Mouse (Mus musculus) midbrain, postnatal 0 days (tissue): ENCODE measurements around the gene Fmo9. TPM values are rescaled to one million over a fixed set of nuclear protein-coding genes. Genes with fewer than 3 reads are reported as not detected.

Experiments
- ATAC-seq: fragments of 200-750 bp; cut with Nextera tagmentation; 2 replicates; pipeline ENCODE4 v1.8.0; 2017; ENCODE audit warnings: moderate number of reproducible peaks, mild to moderate bottlenecking, moderate TSS enrichment, moderate library complexity; ENCODE audit not compliant: low FRiP score
- DNase-seq: peaks from one replicate; pipeline ENCODE4 v3.0.0-alpha.2; 2015; ENCODE audit warnings: low spot score
- H3K27ac ChIP-seq: fragments of 300-500 bp; sonication (generic); 2 replicates; pipeline ENCODE4 v1.5.1; 2014; ENCODE audit warnings: low read depth, mild to moderate bottlenecking, low read length, mixed read lengths
- H3K27me3 ChIP-seq: fragments of 300-500 bp; sonication (generic); 2 replicates; pipeline ENCODE4 v1.6.1; 2014; ENCODE audit warnings: low read length, control low read depth, mixed read lengths; ENCODE audit not compliant: insufficient read depth
- H3K36me3 ChIP-seq: fragments of 300-500 bp; sonication (generic); 2 replicates; pipeline ENCODE4 v1.6.1; 2014; ENCODE audit warnings: low read length, control low read depth, mixed read lengths; ENCODE audit not compliant: insufficient read depth
- H3K4me1 ChIP-seq: fragments of 300-500 bp; sonication (generic); 2 replicates; pipeline ENCODE4 v1.6.1; 2014; ENCODE audit warnings: mild to moderate bottlenecking, control low read depth, antibody characterized with exemption, low read length, mixed read lengths; ENCODE audit not compliant: insufficient read depth
- H3K4me2 ChIP-seq: fragments of 300-500 bp; sonication (generic); 2 replicates; pipeline ENCODE4 v1.6.1; 2014; ENCODE audit warnings: low read depth, mild to moderate bottlenecking, low read length, mixed read lengths; ENCODE audit not compliant: poor library complexity, severe bottlenecking
- H3K4me3 ChIP-seq: fragments of 300-500 bp; sonication (generic); 2 replicates; pipeline ENCODE4 v1.5.1; 2014; ENCODE audit warnings: low read depth, mild to moderate bottlenecking, low read length, moderate library complexity
- H3K9ac ChIP-seq: fragments of 300-500 bp; sonication (generic); replicated peaks from 2 replicates; pipeline ENCODE4 v1.6.1; 2014; ENCODE audit warnings: mild to moderate bottlenecking, low read length, moderate library complexity, mixed read lengths; ENCODE audit not compliant: poor library complexity, severe bottlenecking
- H3K9me3 ChIP-seq: fragments of 300-500 bp; sonication (generic); 2 replicates; pipeline ENCODE4 v1.6.1; 2016; ENCODE audit warnings: low read length, control low read depth
- CTCF ChIP-seq: IDR thresholded peaks from 2 replicates; pipeline ENCODE4 v1.5.1; 2016; ENCODE audit warnings: antibody characterized with exemption, mild to moderate bottlenecking
- WGBS: fragments of 180-500 bp; shearing (Covaris S2); extraction: QIAGEN DNeasy Blood & Tissue Kit; methylation state at CpG from one replicate; pipeline ENCODE4 v1.1.7; 2014; 5-methylcytosine and 5-hydroxymethylcytosine counted together
- microRNA-seq: library from miRNA; unstranded; fragments of <30 nt; microRNA quantifications from one replicate; pipeline ENCODE4, GENCODE M21; 2016; ENCODE audit warnings: borderline number of aligned reads
- polyA plus RNA-seq: library from polyadenylated mRNA; unstranded; fragments of >200 nt; fragmentation: Nextera tagmentation; extraction: Ambion mirVana; gene quantifications from 2 replicates; pipeline ENCODE4 v1.2.1, GENCODE M21; 2015
- total RNA-seq: library from RNA; depleted of rRNA; stranded (reverse); fragments of >200 nt; gene quantifications from 2 replicates; pipeline ENCODE4 v1.2.3, GENCODE M21; 2014; rRNA removed

Gene Fmo9
- total and polyA plus RNA-seq, 2 experiments from 2014 or later, result not detected

DNA sequence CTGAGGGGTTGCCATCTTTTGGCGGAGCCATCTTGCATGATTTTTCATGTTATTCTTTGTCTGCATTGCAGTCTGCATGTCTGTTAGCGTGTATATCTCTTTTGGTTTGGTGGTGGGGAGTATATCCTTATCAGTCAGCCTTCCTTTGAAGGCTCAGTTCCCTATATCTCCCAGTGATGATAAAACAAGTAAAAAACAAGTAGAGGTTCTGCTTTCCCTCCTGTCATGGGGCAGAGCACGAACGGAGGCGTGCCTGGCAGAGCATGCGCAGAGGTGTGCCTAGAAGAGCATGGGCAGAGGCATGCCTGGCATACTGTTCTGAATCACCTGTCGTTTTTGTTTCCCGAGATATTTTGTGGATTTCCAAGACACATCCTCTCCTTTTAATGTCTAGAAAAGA lies 20.8 kb downstream of the Fmo9 start:
- Histone ChIP-seq H3K36me3 (no peaks in the 10 kb centered on the region), H3K27me3 (no peaks in the 10 kb centered on the region), H3K4me1 (no peaks in the 10 kb centered on the region), H3K4me3 (no peak overlapping the region), H3K9me3 (no peaks in the 10 kb centered on the region), H3K9ac (no peak overlapping the region), H3K27ac (no peak overlapping the region), H3K4me2 (no peak overlapping the region)
- no peak for ATAC-seq
- no peak for DNase-seq
- WGBS, result 91% methylated on average over 8 of the region's 8 CpGs
- no peak for TF ChIP-seq CTCF

- 94% methylated on average over 2 of the region's 2 CpGs for WGBS
- no peaks in the 10 kb centered on the region for H3K27me3 ChIP-seq
- DNase-seq (no peak), ATAC-seq (no peak)
- no peaks in the 10 kb centered on the region for H3K4me1 ChIP-seq
- no peak within 1 kb of the TSS for H3K4me3 ChIP-seq
- no peak within 1 kb of the TSS for H3K4me2 ChIP-seq
- no peaks in the 10 kb centered on the region for H3K36me3 ChIP-seq
- no peak for TF ChIP-seq CTCF
- H3K9me3 ChIP-seq, result no peaks in the 10 kb centered on the region
- H3K27ac ChIP-seq, result no peak within 1 kb of the TSS
- no peak within 1 kb of the TSS for H3K9ac ChIP-seq
Measured at GRCm38 (mm10) chr1:166647593-166647992, 34.1 kb downstream of the Fmo9 start, which contains the start of gene Gm4847. Gene Gm4847 (minus strand): TSS chr1:166647693.

Small RNAs within 50 kb of the gene (microRNA-seq; reads per million reads assigned to microRNA genes)
- not detected for gene Gm22992

Other genes starting within 250 kb of the Fmo9 start
- not detected in 2 replicates for gene Gm4846, start 184.3 kb downstream of the Fmo9 start, total RNA-seq
- not detected in 2 replicates for gene Gm4846, start 184.3 kb downstream of the Fmo9 start, polyA plus RNA-seq
- gene Gm4847, start 34.2 kb downstream of the Fmo9 start, total RNA-seq, result not detected in 2 replicates
- gene Gm4847, start 34.2 kb downstream of the Fmo9 start, polyA plus RNA-seq, result not detected in 2 replicates